Mouse (Mus musculus): Measurements from ENCODE around the gene Trmt13. TPM values are rescaled to one million over a fixed set of nuclear protein-coding genes. Genes with fewer than 3 reads are reported as not detected.
"Not testable (repeated sequence)": the region's sequence is repeated elsewhere in the genome, so short reads cannot be mapped to it uniquely, and the experiment has no call there.

The Trmt13 gene
- total RNA-seq, 1 experiment, result 22.8 TPM

- no peaks in the 10 kb centered on the region for H3K36me3 ChIP-seq (ENCODE audit: control insufficient read depth, insufficient read depth, low read length, poor library complexity, severe bottlenecking)
- peak overlapping the region; percentile 63; the same call in 1 of the 2 replicates for H3K9ac ChIP-seq (ENCODE audit: insufficient read depth, low read depth, low read length, poor library complexity, severe bottlenecking)
- in situ Hi-C loops (cut with MboI; ENCODE audit: low sequenced_read_pairs in 2 of 2, unreplicated experiment in 2 of 2), result no loop called here
- TF ChIP-seq MAFK (IDR thresholded peaks at IDR 0.05; ENCODE audit: insufficient read depth, low read depth, low read length) (no peak), ZNF384 (IDR thresholded peaks at IDR 0.05; ENCODE audit: low read depth, low read length) (peak; percentile 54; the same call in 1 of the 2 replicates)
- no peaks in the 10 kb centered on the region for H3K9me3 ChIP-seq (ENCODE audit: control insufficient read depth, insufficient read depth, low read depth, low read length)
- H3K4me1 ChIP-seq (ENCODE audit: control insufficient read depth in 2 of 2, insufficient read depth in 2 of 2, low read length in 2 of 2, poor library complexity in 1 of 2), result peaks cover 16 to 37% of the 10 kb centered on the region in 2 experiments
- H3K4me3 ChIP-seq (ENCODE audit: insufficient read depth in 1 of 2, low read depth in 1 of 2, low read length in 2 of 2, poor library complexity in 1 of 2, severe bottlenecking in 1 of 2), result peak overlapping the region; percentile 31 to 60; a peak in 2 of 4 replicates
- no peak overlapping the region; the same call in 1 of the 2 replicates for H3K27ac ChIP-seq (ENCODE audit: insufficient read depth, low read depth, low read length, poor library complexity, severe bottlenecking)
- DNase-seq (ENCODE audit: low read depth, low spot score), result no peak
Measured at GRCm38 (mm10) chr3:116659856-116660430, 45.6 kb upstream of the Trmt13 start.

GRCm38 (mm10) chr3:116658928-116659565 lies 44.7 kb upstream of the Trmt13 start:
- peak overlapping the region; percentile 9 to 60; a peak in 2 of 4 replicates for H3K4me3 ChIP-seq (ENCODE audit: insufficient read depth in 1 of 2, low read depth in 1 of 2, low read length in 2 of 2, poor library complexity in 1 of 2, severe bottlenecking in 1 of 2)
- TF ChIP-seq CHD2 (IDR thresholded peaks at IDR 0.05; ENCODE audit: low read depth, low read length) (no peak), MAFK (IDR thresholded peaks at IDR 0.05; ENCODE audit: insufficient read depth, low read depth, low read length) (no peak), ZC3H11A (IDR thresholded peaks at IDR 0.05; ENCODE audit: borderline replicate concordance, low read depth, low read length) (no peak), HCFC1 (IDR thresholded peaks at IDR 0.05; ENCODE audit: borderline replicate concordance, insufficient read depth, low read length) (no peak), ZNF384 (IDR thresholded peaks at IDR 0.05; ENCODE audit: low read depth, low read length) (no peak)
- DNase-seq (ENCODE audit: low read depth, low spot score), result no peak
- H3K9me3 ChIP-seq (ENCODE audit: control insufficient read depth, insufficient read depth, low read depth, low read length), result no peaks in the 10 kb centered on the region
- H3K9ac ChIP-seq (ENCODE audit: insufficient read depth, low read depth, low read length, poor library complexity, severe bottlenecking), result peak overlapping the region; percentile 9; the same call in 1 of the 2 replicates
- H3K4me1 ChIP-seq (ENCODE audit: control insufficient read depth in 2 of 2, insufficient read depth in 2 of 2, low read length in 2 of 2, poor library complexity in 1 of 2), result peaks cover 18 to 36% of the 10 kb centered on the region in 2 experiments
- no peaks in the 10 kb centered on the region for H3K36me3 ChIP-seq (ENCODE audit: control insufficient read depth, insufficient read depth, low read length, poor library complexity, severe bottlenecking)
- in situ Hi-C loops (cut with MboI; ENCODE audit: low sequenced_read_pairs in 2 of 2, unreplicated experiment in 2 of 2), result no loop called here
- H3K27ac ChIP-seq (ENCODE audit: insufficient read depth, low read depth, low read length, poor library complexity, severe bottlenecking), result no peak overlapping the region

GRCm38 (mm10) chr3:116656184-116656965 lies 42.0 kb upstream of the Trmt13 start:
- in situ Hi-C loops (cut with MboI; ENCODE audit: low sequenced_read_pairs in 2 of 2, unreplicated experiment in 2 of 2), result no loop called here
- H3K36me3 ChIP-seq (ENCODE audit: control insufficient read depth, insufficient read depth, low read length, poor library complexity, severe bottlenecking), result no peaks in the 10 kb centered on the region
- H3K4me3 ChIP-seq (ENCODE audit: insufficient read depth in 1 of 2, low read depth in 1 of 2, low read length in 2 of 2, poor library complexity in 1 of 2, severe bottlenecking in 1 of 2), result peak overlapping the region; percentile 4 to 29; a peak in 2 of 4 replicates
- H3K9me3 ChIP-seq (ENCODE audit: control insufficient read depth, insufficient read depth, low read depth, low read length), result no peaks in the 10 kb centered on the region
- H3K9ac ChIP-seq (ENCODE audit: insufficient read depth, low read depth, low read length, poor library complexity, severe bottlenecking), result no peak overlapping the region; the same call in 1 of the 2 replicates
- H3K27ac ChIP-seq (ENCODE audit: insufficient read depth, low read depth, low read length, poor library complexity, severe bottlenecking), result peak overlapping the region; percentile 81; the same call in 1 of the 2 replicates
- TF ChIP-seq CHD2 (IDR thresholded peaks at IDR 0.05; ENCODE audit: low read depth, low read length) (peak; percentile 77), HCFC1 (IDR thresholded peaks at IDR 0.05; ENCODE audit: borderline replicate concordance, insufficient read depth, low read length) (no peak), ZC3H11A (IDR thresholded peaks at IDR 0.05; ENCODE audit: borderline replicate concordance, low read depth, low read length) (no peak), MAFK (IDR thresholded peaks at IDR 0.05; ENCODE audit: insufficient read depth, low read depth, low read length) (no peak)
- H3K4me1 ChIP-seq (ENCODE audit: control insufficient read depth in 2 of 2, insufficient read depth in 2 of 2, low read length in 2 of 2, poor library complexity in 1 of 2), result peaks cover 20 to 36% of the 10 kb centered on the region in 2 experiments
- peak; percentile 69 for DNase-seq (ENCODE audit: low read depth, low spot score)

GRCm38 (mm10) chr3:116654051-116654450 lies 39.7 kb upstream of the Trmt13 start:
- H3K36me3 ChIP-seq (ENCODE audit: control insufficient read depth, insufficient read depth, low read length, poor library complexity, severe bottlenecking); H3K9me3 ChIP-seq (ENCODE audit: control insufficient read depth, insufficient read depth, low read depth, low read length); H3K4me3 ChIP-seq (ENCODE audit: insufficient read depth in 1 of 2, low read depth in 1 of 2, low read length in 2 of 2, poor library complexity in 1 of 2, severe bottlenecking in 1 of 2); H3K9ac ChIP-seq (ENCODE audit: insufficient read depth, low read depth, low read length, poor library complexity, severe bottlenecking); H3K27ac ChIP-seq (ENCODE audit: insufficient read depth, low read depth, low read length, poor library complexity, severe bottlenecking); DNase-seq (ENCODE audit: low read depth, low spot score); in situ Hi-C loops (cut with MboI; ENCODE audit: low sequenced_read_pairs in 2 of 2, unreplicated experiment in 2 of 2): not testable (repeated sequence)
- peaks cover 22 to 36% of the 10 kb centered on the region in 2 experiments for H3K4me1 ChIP-seq (ENCODE audit: control insufficient read depth in 2 of 2, insufficient read depth in 2 of 2, low read length in 2 of 2, poor library complexity in 1 of 2)

All from ES-E14 (cell line).